Mouse (Mus musculus): ENCODE data around the gene Emp1. TPM values are rescaled to one million over a fixed set of nuclear protein-coding genes. Genes with fewer than 3 reads are reported as not detected.

Emp1 gene
- polyA plus RNA-seq, 1 experiment from 2014 or later, result 7.9 TPM

DNA sequence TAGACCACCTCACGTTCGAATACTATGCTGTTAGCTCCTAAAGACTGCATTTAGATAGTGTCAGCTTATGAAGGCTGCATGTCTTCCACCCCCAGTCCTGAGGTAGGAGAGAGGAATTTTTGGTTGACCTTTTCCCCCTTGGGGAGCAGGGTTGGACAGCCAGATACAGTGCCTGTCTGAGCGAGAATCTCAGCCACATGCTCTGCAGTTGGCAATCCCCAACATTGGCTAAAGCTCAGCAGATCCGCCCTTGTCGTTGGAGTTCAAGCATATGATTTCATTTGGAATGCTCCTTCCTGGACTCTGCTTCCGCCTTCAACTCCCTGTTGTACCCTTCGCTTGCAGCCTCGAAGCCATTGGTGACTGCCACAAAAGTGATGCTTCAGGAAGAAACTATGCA is 26.0 kb upstream of the Emp1 start:
- ATAC-seq (ENCODE audit: low FRiP score), result no peak
- Histone ChIP-seq H3K4me3 (replicated peaks) (no peak overlapping the region), H3K27ac (no peak overlapping the region), H3K4me2 (no peak overlapping the region), H3K9ac (no peak overlapping the region), H3K9me3 (no peaks in the 10 kb centered on the region), H3K27me3 (no peaks in the 10 kb centered on the region), H3K36me3 (replicated peaks) (no peaks in the 10 kb centered on the region), H3K4me1 (peaks cover 12% of the 10 kb centered on the region)
- 94% methylated on average over 8 of the region's 8 CpGs for WGBS

- H3K4me2 ChIP-seq, result no peak overlapping the region
- 85% methylated on average over 9 of the region's 9 CpGs for WGBS
- H3K9ac ChIP-seq, result no peak overlapping the region
- no peak overlapping the region for H3K27ac ChIP-seq
- H3K4me1 ChIP-seq, result no peaks in the 10 kb centered on the region
- no peak overlapping the region for H3K4me3 ChIP-seq (replicated peaks)
- H3K36me3 ChIP-seq (replicated peaks), result no peaks in the 10 kb centered on the region
- no peak for ATAC-seq (ENCODE audit: low FRiP score)
- no peaks in the 10 kb centered on the region for H3K9me3 ChIP-seq
- H3K27me3 ChIP-seq, result no peaks in the 10 kb centered on the region
Measured at GRCm38 (mm10) chr6:135340355-135341075, 21.8 kb upstream of the Emp1 start.

DNA sequence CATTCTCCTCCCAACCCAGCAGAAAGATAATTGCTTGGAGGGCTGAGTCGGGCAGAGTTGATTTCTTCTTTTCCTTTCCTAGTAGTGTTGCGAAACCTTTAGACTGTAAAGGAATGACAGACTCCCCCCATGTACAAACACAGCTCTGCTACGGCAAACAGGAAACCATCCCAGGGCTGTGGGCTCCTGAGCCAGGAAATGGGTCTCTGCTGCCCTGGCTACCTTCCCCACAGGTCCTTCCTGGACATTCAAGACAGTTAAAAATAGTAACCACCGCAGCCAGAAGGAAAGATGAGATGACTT is 21.3 kb upstream of the Emp1 start:
- H3K27ac ChIP-seq, result no peak overlapping the region
- no peaks in the 10 kb centered on the region for H3K27me3 ChIP-seq
- WGBS, result 82% methylated on average over 4 of the region's 4 CpGs
- no peak overlapping the region for H3K9ac ChIP-seq
- H3K4me3 ChIP-seq (replicated peaks), result no peak overlapping the region
- no peaks in the 10 kb centered on the region for H3K9me3 ChIP-seq
- no peak overlapping the region for H3K4me2 ChIP-seq
- H3K4me1 ChIP-seq, result no peaks in the 10 kb centered on the region
- no peak for ATAC-seq (ENCODE audit: low FRiP score)
- H3K36me3 ChIP-seq (replicated peaks), result no peaks in the 10 kb centered on the region

DNA sequence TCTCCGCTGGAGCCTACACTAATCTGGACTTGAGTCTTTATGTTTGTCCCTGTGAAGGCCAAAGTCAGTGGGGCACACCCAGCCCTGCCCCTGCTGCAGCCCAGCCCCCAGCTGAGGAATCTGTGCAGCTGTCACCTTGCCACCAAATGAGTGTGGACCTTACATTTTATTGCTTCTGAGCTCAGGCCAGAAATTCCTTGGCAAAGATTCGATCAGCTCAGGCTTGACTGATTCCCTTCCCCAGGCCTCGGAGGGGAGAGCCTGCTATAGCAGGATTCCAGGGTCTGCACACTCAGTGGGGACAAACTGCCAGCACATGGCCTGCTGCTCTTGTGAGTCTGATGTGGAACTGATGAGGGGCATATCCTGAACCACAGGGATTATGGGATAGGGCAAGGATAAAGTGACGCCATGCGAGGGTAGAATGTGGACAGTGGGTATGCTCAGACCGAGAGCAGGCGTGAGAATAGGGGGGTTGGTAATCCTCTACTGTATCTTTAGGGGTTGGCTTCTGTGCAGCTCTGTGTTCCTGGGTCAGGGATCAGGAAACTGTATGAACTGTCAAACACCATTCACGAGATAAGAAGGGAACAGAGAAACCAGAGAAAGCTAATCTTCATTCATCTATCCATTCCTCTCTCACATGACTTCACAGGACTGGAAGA is 10.6 kb upstream of the Emp1 start:
- Histone ChIP-seq H3K4me1 (peaks cover 12% of the 10 kb centered on the region), H3K27me3 (no peaks in the 10 kb centered on the region), H3K9me3 (no peaks in the 10 kb centered on the region), H3K4me3 (replicated peaks) (no peak overlapping the region), H3K27ac (no peak overlapping the region), H3K4me2 (no peak overlapping the region), H3K36me3 (replicated peaks) (no peaks in the 10 kb centered on the region), H3K9ac (no peak overlapping the region)
- 78% methylated on average over 8 of the region's 8 CpGs for WGBS
- no peak for ATAC-seq (ENCODE audit: low FRiP score)

DNA sequence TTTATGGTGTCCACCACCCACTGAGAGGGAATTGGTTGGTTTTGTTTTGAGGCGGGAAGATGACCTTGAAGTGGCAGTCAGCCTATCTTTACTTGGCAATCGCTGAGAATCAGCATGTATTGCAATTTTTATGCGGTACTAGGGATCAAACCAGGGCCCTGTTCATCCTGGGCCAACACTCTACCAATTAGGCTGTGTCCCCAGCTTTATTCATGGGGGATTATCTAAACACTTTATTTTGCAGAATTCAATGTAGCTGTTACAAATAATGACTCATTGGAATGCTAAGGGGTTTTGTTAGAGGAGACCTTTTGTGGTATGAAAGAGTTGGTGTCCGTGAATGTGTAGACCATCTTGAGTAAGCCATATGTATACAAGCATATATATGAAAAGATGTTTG is 9.8 kb upstream of the Emp1 start:
- 20% methylated on average over 4 of the region's 4 CpGs for WGBS

GRCm38 (mm10) chr6:135354953-135355352 is 7.4 kb upstream of the Emp1 start:
- Histone ChIP-seq H3K4me2 (no peak overlapping the region), H3K27ac (no peak overlapping the region), H3K4me1 (peaks cover 12% of the 10 kb centered on the region), H3K9ac (no peak overlapping the region), H3K9me3 (no peaks in the 10 kb centered on the region), H3K4me3 (replicated peaks) (no peak overlapping the region), H3K36me3 (replicated peaks) (no peaks in the 10 kb centered on the region), H3K27me3 (no peaks in the 10 kb centered on the region)
- 92% methylated on average over 4 of the region's 4 CpGs for WGBS
- ATAC-seq (ENCODE audit: low FRiP score), result no peak

More for the DNA sequence above, 9.8 kb upstream of the Emp1 start:
- H3K9me3 ChIP-seq, result no peaks in the 10 kb centered on the region
- no peak overlapping the region for H3K4me3 ChIP-seq (replicated peaks)
- H3K27ac ChIP-seq, result no peak overlapping the region
- no peaks in the 10 kb centered on the region for H3K27me3 ChIP-seq
- no peak overlapping the region for H3K4me2 ChIP-seq
- ATAC-seq (ENCODE audit: low FRiP score), result no peak
- peaks cover 12% of the 10 kb centered on the region for H3K4me1 ChIP-seq
- H3K36me3 ChIP-seq (replicated peaks), result no peaks in the 10 kb centered on the region
- H3K9ac ChIP-seq, result no peak overlapping the region

DNA sequence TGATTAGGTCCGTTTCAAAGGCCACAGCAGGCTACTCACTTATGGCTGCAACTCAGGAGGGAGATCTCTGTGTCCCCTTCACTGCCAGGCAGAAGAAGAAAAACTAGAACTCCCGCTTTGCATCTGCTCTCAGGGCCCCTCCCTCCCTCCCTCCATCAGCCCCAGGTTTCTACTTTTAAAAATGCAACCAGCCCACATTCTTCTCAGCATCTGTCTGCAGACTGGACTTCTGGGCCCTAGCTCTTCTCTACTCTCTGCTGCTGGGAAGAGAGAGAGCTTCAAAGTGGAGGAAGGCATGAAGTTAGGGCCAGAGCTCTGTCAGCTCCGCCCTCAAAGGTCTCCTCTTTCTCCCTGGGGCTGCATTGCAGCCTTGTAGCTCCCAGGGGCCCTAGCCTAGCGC is 2.0 kb upstream of the Emp1 start:
- H3K27me3 ChIP-seq, result no peaks in the 10 kb centered on the region
- no peak overlapping the region for H3K4me2 ChIP-seq
- no peak for ATAC-seq (ENCODE audit: low FRiP score)
- no peak overlapping the region for H3K4me3 ChIP-seq (replicated peaks)
- no peaks in the 10 kb centered on the region for H3K9me3 ChIP-seq
- no peak overlapping the region for H3K9ac ChIP-seq
- H3K36me3 ChIP-seq (replicated peaks), result no peaks in the 10 kb centered on the region
- no peak overlapping the region for H3K27ac ChIP-seq
- WGBS, result 42% methylated on average over 4 of the region's 4 CpGs
- H3K4me1 ChIP-seq, result peaks cover 17% of the 10 kb centered on the region; the same call in 1 of the 2 replicates

GRCm38 (mm10) chr6:135362098-135362458 is 267 bp upstream of the Emp1 start:
- no peak for ATAC-seq (ENCODE audit: low FRiP score)
- Histone ChIP-seq H3K4me1 (peaks cover 17% of the 10 kb centered on the region; the same call in 1 of the 2 replicates), H3K9ac (no peak overlapping the region), H3K9me3 (no peaks in the 10 kb centered on the region), H3K27me3 (no peaks in the 10 kb centered on the region), H3K4me3 (replicated peaks) (no peak overlapping the region), H3K27ac (no peak overlapping the region), H3K4me2 (no peak overlapping the region), H3K36me3 (replicated peaks) (no peaks in the 10 kb centered on the region)
- 77% methylated on average over 3 of the region's 3 CpGs for WGBS

- Histone ChIP-seq H3K36me3 (replicated peaks) (no peaks in the 10 kb centered on the region), H3K9me3 (no peaks in the 10 kb centered on the region), H3K27me3 (no peaks in the 10 kb centered on the region), H3K4me1 (peaks cover 24% of the 10 kb centered on the region), H3K9ac (no peak overlapping the region), H3K27ac (no peak overlapping the region), H3K4me2 (no peak overlapping the region), H3K4me3 (replicated peaks) (no peak overlapping the region)
- ATAC-seq (ENCODE audit: low FRiP score), result no peak
- WGBS, result 70% methylated on average over 10 of the region's 10 CpGs
Measured at GRCm38 (mm10) chr6:135363344-135364040, 1.1 kb downstream of the Emp1 start.

GRCm38 (mm10) chr6:135364041-135364745 is 1.8 kb downstream of the Emp1 start:
- Histone ChIP-seq H3K9ac (no peak overlapping the region), H3K4me2 (no peak overlapping the region), H3K27me3 (no peaks in the 10 kb centered on the region), H3K36me3 (replicated peaks) (no peaks in the 10 kb centered on the region), H3K4me1 (peaks cover 26% of the 10 kb centered on the region), H3K27ac (no peak overlapping the region), H3K9me3 (no peaks in the 10 kb centered on the region), H3K4me3 (replicated peaks) (no peak overlapping the region)
- no peak for ATAC-seq (ENCODE audit: low FRiP score)
- WGBS, result 35% methylated on average over 9 of the region's 9 CpGs

GRCm38 (mm10) chr6:135364891-135365301 is 2.6 kb downstream of the Emp1 start:
- H3K27ac ChIP-seq, result no peak overlapping the region
- no peaks in the 10 kb centered on the region for H3K36me3 ChIP-seq (replicated peaks)
- peaks cover 26% of the 10 kb centered on the region for H3K4me1 ChIP-seq
- no peak overlapping the region for H3K4me2 ChIP-seq
- H3K27me3 ChIP-seq, result no peaks in the 10 kb centered on the region
- no peak for ATAC-seq (ENCODE audit: low FRiP score)
- 93% methylated on average over 6 of the region's 6 CpGs for WGBS
- H3K9ac ChIP-seq, result no peak overlapping the region
- no peaks in the 10 kb centered on the region for H3K9me3 ChIP-seq
- H3K4me3 ChIP-seq (replicated peaks), result no peak overlapping the region

DNA sequence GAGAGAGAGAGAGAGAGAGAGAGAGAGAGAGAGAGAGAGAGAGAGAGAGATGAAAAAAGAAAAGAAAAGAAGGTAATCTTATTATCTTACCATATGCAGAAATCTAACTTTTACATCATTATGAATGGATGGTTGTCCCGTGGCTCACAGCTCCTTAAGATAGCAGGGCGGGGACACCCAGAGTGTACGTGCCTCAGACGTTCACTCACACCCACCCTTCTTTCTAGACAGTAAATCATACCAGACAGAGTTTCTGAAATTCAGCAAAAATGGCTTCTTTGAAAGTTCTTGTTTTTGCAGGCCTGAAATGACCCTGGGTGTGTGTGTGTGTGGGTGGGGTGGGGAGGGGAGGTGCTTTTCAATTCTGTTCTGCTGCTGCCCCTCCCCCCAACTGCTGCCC is 3.3 kb downstream of the Emp1 start:
- no peak overlapping the region for H3K4me3 ChIP-seq (replicated peaks)
- H3K4me1 ChIP-seq, result peaks cover 26% of the 10 kb centered on the region
- H3K4me2 ChIP-seq, result no peak overlapping the region
- no peak for ATAC-seq (ENCODE audit: low FRiP score)
- H3K27me3 ChIP-seq, result no peaks in the 10 kb centered on the region
- no peak overlapping the region for H3K27ac ChIP-seq
- no peak overlapping the region for H3K9ac ChIP-seq
- H3K36me3 ChIP-seq (replicated peaks), result no peaks in the 10 kb centered on the region
- 90% methylated on average over 4 of the region's 4 CpGs for WGBS
- H3K9me3 ChIP-seq, result no peaks in the 10 kb centered on the region

All from forebrain, embryonic 12.5 days (tissue).